Mouse (Mus musculus) left cerebral cortex, adult 8-10 months (tissue): ENCODE measurements around the gene Ubxn7. TPM values are rescaled to one million over a fixed set of nuclear protein-coding genes. Genes with fewer than 3 reads are reported as not detected.
"Not testable (repeated sequence)": the region's sequence is repeated elsewhere in the genome, so short reads cannot be mapped to it uniquely, and the experiment has no call there.

Experiments
- DNase-seq, 2 experiments: peaks; one replicate each; pipeline ENCODE4 v3.0.0; 2022; ENCODE audit warnings: low spot score in 2 of 2
- total RNA-seq, 4 experiments: library from RNA; stranded (reverse); gene quantifications; 2 replicates each; pipeline ENCODE4 v1.2.4; 2022

The Ubxn7 gene
- 10 to 100 TPM; 50.1 to 58.7 (median 53.2) TPM for total RNA-seq

- DNase-seq: peak; percentile 90 to 95
These were observed at the start of gene Ubxn7 for GRCm38 (mm10) chr16:32332040-32332555. Ubxn7 (plus strand) TSS chr16:32332257.

- DNase-seq: no peak
These were observed 49.4 kb upstream of the Ubxn7 start for GRCm38 (mm10) chr16:32282608-32283007.

DNA sequence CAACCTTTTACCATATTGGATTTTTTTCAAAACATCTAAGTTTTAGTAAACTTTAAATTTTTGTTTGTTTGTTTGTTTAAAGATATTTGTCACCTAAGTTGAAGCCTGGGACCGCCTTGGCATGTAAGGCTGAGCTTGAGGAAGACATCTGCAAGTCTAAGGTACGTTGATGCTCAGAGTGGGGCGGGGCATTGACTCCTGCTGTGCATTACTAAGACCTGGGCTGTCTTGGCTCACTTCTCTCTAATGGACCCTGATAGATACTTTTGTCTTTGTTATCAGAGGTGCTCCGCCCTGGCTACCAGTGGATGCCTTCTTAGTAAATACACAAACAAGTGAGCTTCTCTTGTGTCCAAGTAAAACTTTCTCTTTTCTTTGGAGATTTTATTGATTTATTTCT is 40.2 kb upstream of the Ubxn7 start:
- DNase-seq: no peak

GRCm38 (mm10) chr16:32299617-32300016 is 32.4 kb upstream of the Ubxn7 start:
- DNase-seq: not testable (repeated sequence)

GRCm38 (mm10) chr16:32303046-32303445 is 29.0 kb upstream of the Ubxn7 start:
- DNase-seq: no peak

DNA sequence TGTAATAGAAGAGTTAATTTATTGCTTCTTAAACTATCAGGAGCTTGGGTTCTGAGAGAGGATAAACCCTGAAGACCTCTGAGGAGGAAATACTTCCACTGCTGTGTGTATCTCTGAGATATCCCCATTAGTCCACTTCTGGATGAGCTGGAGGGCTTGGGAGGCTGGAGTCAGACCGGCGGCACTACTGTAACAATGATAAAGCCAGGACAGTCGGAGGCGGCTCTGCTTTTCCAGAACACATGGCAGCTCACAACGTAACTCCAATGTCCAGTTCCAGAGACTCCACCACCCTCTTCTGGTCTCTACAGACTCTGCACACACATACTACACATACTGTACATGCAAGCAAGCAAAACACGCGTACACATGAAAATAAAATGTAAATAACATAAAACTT is 28.2 kb upstream of the Ubxn7 start:
- DNase-seq: no peak

- DNase-seq: no peak
These were observed 20.1 kb upstream of the Ubxn7 start for GRCm38 (mm10) chr16:32311970-32312369.

DNA sequence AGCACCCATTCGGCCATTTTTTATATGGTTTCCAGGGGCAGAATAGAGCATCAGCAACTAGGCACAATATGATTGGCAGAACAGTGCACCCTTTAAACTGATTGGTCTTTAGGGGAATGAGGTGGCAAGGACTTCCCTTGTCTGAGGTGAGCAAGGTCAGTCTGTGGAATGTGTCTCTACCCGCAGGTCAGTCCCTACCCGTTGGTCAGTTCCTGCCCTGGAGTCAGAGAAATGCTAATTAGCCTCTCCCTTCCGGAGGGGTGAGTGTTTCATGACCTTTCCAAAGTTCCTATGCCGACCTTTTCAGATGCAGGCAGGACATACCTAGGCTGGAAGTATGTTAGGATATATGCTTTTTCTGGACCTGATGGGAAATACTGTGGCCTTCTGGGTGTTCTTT is 19.7 kb upstream of the Ubxn7 start:
- DNase-seq: no peak

DNA sequence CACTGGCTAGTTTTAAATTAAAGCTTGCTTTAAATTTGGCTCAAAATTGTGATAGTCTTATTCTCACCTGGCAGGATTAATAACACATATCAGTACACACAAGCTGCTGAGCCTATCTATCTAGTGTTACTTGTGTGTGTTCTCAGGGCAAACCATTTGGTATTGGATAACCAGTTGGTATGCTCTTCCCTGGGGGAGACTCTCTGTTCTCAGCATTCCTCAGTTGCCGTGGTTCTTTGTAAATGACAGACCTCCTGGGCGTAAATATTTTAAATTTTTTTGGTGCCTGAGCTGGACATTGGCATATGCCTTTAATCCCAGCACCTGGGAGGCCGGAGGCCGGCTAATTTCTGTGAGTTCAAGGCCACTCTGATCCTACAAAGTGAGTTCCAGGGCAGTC is 19.2 kb upstream of the Ubxn7 start:
- DNase-seq: no peak

GRCm38 (mm10) chr16:32316601-32317000 is 15.5 kb upstream of the Ubxn7 start:
- DNase-seq: no peak

- DNase-seq: no peak
These were observed 8.1 kb upstream of the Ubxn7 start for GRCm38 (mm10) chr16:32323953-32324352.

DNA sequence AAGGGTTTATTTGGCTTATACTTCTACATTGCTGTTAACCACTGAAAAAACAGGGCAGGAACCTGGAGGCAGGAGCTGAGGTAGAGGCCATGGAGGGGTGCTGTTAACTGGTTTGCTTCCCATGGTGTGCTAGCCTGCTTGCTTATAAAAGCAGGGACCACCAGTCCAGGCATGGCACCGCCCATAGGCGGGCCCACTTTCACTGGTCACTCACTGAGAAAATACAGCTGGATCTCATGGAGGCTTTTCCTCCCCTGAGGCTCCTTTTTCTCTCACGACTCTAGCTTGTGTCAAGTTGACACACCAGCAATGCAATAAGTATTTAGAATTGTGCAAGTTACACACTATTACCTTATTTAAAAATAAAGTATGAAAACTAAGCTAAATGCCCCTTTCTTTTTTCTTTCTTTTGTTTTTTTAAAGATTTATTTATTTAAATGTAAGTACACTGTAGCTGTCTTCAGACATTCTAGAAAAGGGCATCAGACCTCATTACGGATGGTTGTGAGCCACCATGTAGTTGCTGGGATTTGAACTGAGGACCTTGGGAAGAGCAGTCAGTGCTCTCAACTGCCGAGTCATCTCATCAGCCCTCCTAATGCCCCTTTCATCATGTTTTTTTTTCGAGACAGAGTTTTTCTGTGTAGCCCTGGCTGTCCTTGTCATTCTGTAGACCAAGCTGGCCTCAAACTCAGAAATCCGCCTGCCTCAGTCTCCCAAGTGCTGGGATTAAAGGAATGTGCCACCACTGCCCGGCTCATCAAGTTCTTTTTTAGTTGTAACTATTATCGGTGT is 984 bp upstream of the Ubxn7 start:
- DNase-seq: no peak

- DNase-seq: peak in 1 of 2 experiments; percentile 17
These were observed 777 bp downstream of the Ubxn7 start for GRCm38 (mm10) chr16:32332556-32333511.

DNA sequence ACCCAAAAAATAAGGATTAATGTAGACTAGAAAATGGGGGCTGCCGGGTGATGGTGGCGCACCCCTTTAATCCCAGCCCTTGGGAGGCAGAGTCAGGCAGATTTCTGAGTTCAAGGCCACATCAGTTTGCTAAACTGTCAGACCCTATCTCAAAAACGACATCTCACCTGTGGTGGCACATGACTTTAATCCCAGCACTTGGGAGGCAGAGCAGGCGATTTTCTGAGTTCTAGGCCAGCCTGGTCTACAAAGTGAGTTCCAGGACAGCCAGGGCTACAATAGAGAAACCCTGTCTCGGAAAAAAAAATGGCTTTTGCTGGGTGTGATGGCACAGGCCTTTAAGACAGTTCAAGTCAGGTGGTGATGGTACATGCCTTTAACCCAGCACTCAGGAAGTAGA is 3.1 kb downstream of the Ubxn7 start:
- no peak for DNase-seq

GRCm38 (mm10) chr16:32336026-32336780 is 4.1 kb downstream of the Ubxn7 start:
- DNase-seq: no peak

DNA sequence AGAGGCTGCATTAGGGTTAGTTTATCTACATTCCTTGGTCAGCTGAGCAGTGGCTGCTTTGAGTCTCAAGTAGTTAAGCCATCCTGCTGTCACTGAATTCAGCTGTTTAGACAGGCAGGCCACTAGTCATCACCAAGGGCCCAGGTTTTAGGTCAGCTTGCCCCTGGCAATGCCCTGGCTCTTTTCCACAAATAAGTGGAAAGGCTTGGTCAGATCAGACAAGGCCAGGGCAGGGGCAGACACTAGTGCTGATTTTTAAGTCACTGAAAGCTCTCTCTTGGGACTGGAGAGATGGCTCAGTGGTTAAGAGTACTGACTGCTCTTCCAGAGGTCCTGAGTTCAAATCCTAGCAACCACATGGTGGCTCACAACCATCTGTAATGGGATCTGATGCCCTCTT is 4.9 kb downstream of the Ubxn7 start:
- DNase-seq: no peak

DNA sequence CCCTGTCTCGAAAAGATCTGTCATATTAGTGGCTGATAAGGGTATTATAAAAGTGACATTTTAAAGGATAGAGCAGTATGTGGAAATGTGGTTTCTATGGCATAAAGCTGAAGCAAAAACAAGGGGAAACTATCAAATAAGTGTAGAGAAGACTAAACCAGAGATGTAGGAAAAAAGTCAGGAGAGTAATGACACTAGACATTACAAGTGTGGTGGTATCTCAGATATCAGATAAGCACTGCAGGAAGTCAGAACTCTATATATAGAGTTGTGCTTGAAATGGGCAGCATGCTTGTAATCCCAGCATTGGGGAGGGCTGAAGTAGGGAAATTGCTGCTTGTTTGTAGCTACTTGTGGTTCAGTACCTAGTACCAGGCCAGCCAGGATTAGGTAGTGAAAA is 8.4 kb downstream of the Ubxn7 start:
- DNase-seq: no peak

DNA sequence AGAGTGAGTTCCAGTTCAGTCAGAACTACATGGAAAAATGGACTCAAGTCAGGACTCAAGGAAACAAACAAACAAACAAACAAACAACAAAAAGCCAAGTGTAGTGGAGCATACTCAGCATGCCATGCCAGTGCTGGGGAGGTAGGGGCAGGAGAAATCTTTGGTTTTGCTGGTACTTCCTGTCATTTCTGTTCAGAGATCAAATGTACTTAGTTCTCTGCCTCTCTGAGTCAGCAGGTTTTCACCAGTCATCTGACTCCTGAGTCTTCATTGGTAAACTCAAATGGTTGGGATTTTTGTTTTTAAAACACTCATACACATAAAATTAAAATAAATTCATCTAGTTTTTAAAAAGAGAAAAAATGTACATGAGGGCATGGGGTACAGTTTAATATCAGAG is 13.5 kb downstream of the Ubxn7 start:
- DNase-seq: no peak

- DNase-seq: no peak
These were observed 18.7 kb downstream of the Ubxn7 start for GRCm38 (mm10) chr16:32350776-32351175.

GRCm38 (mm10) chr16:32363530-32363929 is 31.5 kb downstream of the Ubxn7 start:
- DNase-seq: no peak

DNA sequence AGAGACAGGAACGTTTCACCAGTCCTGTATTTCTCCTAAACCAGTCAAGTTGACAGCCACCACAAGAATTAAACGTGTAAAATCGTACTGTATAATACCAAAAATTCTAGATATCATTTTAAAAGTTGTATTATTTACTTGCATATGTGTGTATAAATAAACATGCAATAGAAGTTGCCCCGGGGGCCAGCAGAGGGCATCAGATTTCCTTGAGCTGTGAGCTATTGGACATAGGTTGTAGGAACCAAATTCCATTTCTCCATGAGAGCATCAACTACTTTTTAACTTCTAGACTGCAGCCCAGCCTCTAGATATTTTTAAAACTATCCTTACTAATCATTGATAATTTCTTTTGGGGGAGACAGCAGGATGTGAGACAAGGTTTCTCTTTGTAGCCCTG is 39.3 kb downstream of the Ubxn7 start:
- no peak for DNase-seq
